Mouse (Mus musculus): ENCODE results near the gene Nmd3. TPM values are rescaled to one million over a fixed set of nuclear protein-coding genes. Genes with fewer than 3 reads are reported as not detected.

The Nmd3 gene
- 101 TPM for polyA plus RNA-seq (2014; fragmentation: Illumina TruSeq; extraction: RNeasy Lipid Tissue Mini Kit (QIAGEN cat#74804); ENCODE audit: low read depth, low replicate concordance)

DNA sequence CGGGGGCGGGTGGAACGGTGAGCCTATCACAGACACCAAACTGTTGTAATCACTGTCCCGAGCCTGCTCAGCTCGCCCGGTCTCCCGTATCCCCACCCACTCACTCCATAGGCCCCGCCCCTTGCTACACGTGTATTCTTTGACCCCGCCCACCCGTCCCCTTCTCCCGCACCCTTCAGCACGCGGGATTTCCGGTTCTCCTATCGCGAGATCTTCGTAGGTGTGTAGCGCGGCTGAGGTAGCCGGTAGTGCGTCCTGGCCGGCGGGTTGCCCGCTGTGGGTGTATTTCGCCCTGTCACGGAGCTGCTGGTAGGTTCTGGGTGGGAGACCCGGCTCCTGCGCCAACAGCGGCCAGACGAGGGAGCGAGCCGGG is at the start of gene Nmd3:
Gene Nmd3, plus strand, starts transcription at position 172 of the 373 bp plus-strand sequence.

Other genes starting within 250 kb of the Nmd3 start
- 0.74 TPM for gene B3galnt1, start 123.0 kb upstream of the Nmd3 start, polyA plus RNA-seq (2014; fragmentation: Illumina TruSeq; extraction: RNeasy Lipid Tissue Mini Kit (QIAGEN cat#74804); ENCODE audit: low read depth, low replicate concordance)
- gene Sptssb, start 138.0 kb downstream of the Nmd3 start, polyA plus RNA-seq (2014; fragmentation: Illumina TruSeq; extraction: RNeasy Lipid Tissue Mini Kit (QIAGEN cat#74804); ENCODE audit: low read depth, low replicate concordance) = 0.66 TPM